Mouse (Mus musculus): ENCODE data around the gene Map6. TPM values are rescaled to one million over a fixed set of nuclear protein-coding genes. Genes with fewer than 3 reads are reported as not detected.

Map6 gene
- polyA plus RNA-seq, 1 experiment: 52.9 TPM

DNA sequence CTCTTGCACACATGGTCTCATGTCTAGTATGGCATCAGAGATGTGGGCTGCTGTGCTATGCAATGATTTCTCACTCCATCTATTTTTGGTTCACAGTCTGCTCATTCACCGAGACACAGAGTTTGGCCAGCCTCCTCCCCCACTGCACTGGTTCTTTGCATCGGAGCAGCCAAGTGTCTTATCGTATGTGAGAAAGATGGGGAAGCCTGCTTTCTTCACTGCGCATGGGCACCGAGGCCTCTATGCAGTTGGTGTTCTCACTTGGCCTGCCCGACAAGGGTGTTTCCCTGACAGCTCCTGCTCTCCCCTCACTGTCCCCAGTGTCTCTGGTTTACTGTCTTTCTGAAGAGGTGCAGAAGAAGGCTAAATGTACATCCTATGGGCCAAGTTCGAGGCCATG is 12.2 kb upstream of the Map6 start:
- Histone ChIP-seq H3K4me1 (ENCODE audit: control insufficient read depth, insufficient read depth, low read length) (no peaks in the 10 kb centered on the region), H3K27ac (ENCODE audit: insufficient read depth, low read length) (no peak overlapping the region), H3K4me3 (ENCODE audit: insufficient read depth, low read length) (no peak overlapping the region)
- no peak for TF ChIP-seq CTCF (IDR thresholded peaks at IDR 0.05; ENCODE audit: borderline replicate concordance, insufficient read depth, low read length)
- TF ChIP-seq POLR2A (IDR thresholded peaks at IDR 0.05; ENCODE audit: low read depth, low read length): no peak

DNA sequence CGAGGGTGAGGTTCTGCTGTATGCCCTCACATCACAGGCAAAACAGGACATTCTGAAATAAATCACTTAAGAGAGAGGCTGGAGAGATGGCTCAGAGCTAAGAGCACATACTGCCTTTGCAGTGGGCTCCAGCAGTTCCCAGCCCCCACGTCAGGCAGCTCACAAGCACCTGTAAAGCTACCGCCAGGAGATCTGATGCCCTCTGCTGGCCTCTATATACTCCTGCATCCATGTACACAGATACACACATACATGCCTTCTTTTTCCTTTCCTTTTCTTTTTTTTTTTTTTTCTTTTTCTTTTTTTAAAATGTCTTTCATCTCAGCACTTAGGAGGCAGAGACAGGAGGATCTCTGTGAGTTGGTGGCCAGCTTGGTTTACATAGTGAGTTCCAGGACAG is 5.3 kb upstream of the Map6 start:
- Histone ChIP-seq H3K4me1 (ENCODE audit: control insufficient read depth, insufficient read depth, low read length) (no peaks in the 10 kb centered on the region), H3K27ac (ENCODE audit: insufficient read depth, low read length) (no peak overlapping the region), H3K4me3 (ENCODE audit: insufficient read depth, low read length) (no peak overlapping the region)
- no peak for TF ChIP-seq CTCF (IDR thresholded peaks at IDR 0.05; ENCODE audit: borderline replicate concordance, insufficient read depth, low read length)
- TF ChIP-seq POLR2A (IDR thresholded peaks at IDR 0.05; ENCODE audit: low read depth, low read length): no peak

DNA sequence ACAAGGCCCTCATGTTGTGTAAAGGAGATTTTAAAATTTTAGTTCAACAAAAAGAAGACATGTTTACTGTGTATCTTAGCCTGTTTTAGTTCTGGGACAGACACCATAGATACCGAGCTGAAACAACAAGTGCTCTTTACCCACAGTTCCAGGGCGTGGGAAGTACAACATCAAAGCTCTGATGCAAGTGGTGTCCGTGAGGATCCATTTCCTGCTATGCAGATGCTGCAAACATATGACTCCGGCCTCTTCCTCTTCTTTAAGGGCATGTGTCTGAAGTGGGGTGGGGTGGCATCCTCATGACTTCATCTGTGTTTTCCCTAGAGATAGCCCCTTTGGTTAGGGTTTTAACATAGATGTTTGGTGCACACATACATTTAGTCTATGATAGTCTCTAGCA is 3.7 kb upstream of the Map6 start:
- Histone ChIP-seq H3K27ac (ENCODE audit: insufficient read depth, low read length) (no peak overlapping the region), H3K4me3 (ENCODE audit: insufficient read depth, low read length) (no peak overlapping the region), H3K4me1 (ENCODE audit: control insufficient read depth, insufficient read depth, low read length) (no peaks in the 10 kb centered on the region)
- TF ChIP-seq CTCF (IDR thresholded peaks at IDR 0.05; ENCODE audit: borderline replicate concordance, insufficient read depth, low read length): no peak

DNA sequence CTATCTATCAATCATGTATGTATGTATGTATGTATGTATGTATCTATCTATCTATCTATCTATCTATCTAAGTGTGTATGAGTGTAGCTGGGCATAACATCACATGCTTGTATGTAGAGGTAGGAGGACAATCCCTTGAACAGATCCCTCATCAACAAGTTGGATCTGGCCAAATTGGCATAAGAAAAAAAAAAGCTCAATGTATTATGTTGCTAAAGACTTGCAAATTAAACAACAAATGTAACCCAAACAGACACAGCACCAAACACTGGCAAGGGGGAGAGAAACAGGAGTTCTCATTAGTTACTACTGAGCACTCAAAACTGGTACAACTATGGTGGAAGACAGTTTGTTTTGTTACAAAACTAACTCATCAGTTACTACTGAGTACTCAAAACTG is 2.6 kb upstream of the Map6 start:
- TF ChIP-seq CTCF (IDR thresholded peaks at IDR 0.05; ENCODE audit: borderline replicate concordance, insufficient read depth, low read length) (no peak), POLR2A (IDR thresholded peaks at IDR 0.05; ENCODE audit: low read depth, low read length) (no peak)
- Histone ChIP-seq H3K4me1 (ENCODE audit: control insufficient read depth, insufficient read depth, low read length) (no peaks in the 10 kb centered on the region), H3K27ac (ENCODE audit: insufficient read depth, low read length) (no peak overlapping the region), H3K4me3 (ENCODE audit: insufficient read depth, low read length) (no peak overlapping the region)

DNA sequence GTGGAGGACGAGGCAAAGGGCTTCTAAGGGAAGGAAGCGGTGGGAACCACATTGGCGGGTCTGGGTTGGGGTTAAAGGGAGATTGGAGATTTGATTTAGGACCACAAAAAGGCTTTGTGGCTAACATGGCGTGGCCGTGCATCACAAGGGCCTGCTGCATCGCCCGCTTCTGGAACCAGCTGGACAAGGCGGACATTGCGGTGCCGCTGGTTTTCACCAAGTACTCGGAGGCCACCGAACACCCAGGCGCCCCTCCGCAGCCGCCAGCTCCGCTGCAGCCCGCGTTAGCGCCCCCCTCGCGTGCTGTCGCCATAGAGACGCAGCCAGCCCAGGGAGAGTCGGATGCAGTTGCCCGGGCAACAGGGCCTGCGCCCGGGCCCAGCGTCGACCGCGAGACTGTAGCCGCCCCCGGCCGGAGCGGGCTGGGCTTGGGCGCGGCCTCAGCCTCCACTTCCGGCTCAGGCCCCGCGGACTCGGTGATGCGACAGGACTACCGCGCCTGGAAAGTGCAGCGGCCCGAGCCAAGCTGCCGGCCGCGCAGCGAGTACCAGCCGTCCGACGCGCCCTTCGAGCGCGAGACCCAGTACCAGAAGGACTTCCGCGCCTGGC is 754 bp downstream of the Map6 start:
- Histone ChIP-seq H3K4me3 (ENCODE audit: insufficient read depth, low read length) (peak overlapping the region; percentile 88), H3K4me1 (ENCODE audit: control insufficient read depth, insufficient read depth, low read length) (peaks cover 9% of the 10 kb centered on the region), H3K27ac (ENCODE audit: insufficient read depth, low read length) (peak overlapping the region; percentile 79)
- TF ChIP-seq CTCF (IDR thresholded peaks at IDR 0.05; ENCODE audit: borderline replicate concordance, insufficient read depth, low read length) (no peak), POLR2A (IDR thresholded peaks at IDR 0.05; ENCODE audit: low read depth, low read length) (peak; percentile 74)

DNA sequence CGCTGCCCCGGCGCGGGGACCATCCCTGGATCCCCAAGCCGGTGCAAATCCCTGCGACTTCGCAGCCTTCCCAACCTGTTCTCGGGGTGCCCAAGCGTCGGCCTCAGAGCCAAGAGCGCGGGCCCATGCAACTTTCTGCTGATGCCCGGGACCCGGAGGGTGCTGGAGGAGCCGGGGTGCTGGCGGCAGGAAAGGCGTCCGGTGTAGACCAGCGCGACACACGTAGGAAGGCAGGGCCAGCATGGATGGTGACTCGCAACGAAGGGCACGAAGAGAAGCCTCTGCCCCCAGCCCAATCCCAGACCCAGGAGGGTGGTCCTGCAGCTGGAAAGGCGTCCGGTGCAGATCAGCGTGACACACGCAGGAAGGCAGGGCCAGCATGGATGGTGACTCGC is 1.3 kb downstream of the Map6 start:
- Histone ChIP-seq H3K4me1 (ENCODE audit: control insufficient read depth, insufficient read depth, low read length) (peaks cover 9% of the 10 kb centered on the region), H3K4me3 (ENCODE audit: insufficient read depth, low read length) (peak overlapping the region; percentile 88), H3K27ac (ENCODE audit: insufficient read depth, low read length) (peak overlapping the region; percentile 79)
- no peak for TF ChIP-seq POLR2A (IDR thresholded peaks at IDR 0.05; ENCODE audit: low read depth, low read length)
- TF ChIP-seq CTCF (IDR thresholded peaks at IDR 0.05; ENCODE audit: borderline replicate concordance, insufficient read depth, low read length): no peak

DNA sequence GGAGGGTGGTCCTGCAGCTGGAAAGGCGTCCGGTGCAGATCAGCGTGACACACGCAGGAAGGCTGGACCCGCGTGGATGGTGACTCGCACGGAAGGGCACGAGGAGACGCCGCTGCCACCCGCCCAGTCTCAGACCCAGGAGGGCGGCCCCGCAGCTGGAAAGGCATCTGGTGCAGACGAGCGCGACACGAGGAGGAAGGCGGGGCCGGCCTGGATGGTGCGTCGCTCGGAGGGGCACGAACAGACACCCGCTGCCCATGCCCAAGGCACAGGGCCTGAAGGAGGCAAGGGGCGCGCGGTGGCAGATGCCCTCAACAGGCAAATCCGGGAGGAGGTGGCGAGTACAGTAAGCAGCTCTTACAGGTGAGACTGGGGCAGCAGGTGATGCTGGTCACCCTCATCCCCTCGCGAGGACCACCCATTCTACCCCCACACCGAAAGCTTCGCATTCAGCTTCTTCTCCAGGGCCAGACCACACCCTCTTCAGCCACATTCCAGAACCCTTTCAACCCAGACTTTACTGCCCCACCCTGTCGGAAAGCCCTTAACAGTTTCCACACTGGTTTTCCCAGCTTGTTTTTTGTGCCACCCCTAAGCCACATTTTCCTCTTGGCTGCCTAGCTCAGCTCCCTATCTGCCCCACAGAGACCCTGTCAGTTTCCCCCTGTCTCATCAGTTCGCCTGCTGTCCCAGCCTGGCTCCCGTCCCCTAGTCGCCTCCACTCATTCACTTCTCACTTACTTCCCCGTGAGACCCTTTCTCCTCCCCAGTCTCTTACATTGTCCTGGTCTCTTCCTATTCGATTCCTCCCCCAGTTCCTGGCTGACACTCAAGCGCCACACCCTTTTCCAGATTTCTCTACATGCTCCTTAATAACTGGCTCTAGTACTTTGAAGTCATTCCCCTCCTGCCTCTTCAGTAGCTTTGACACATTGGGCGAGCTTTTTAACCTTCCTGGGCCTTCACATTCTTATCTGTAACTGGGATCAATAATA is 2.0 kb downstream of the Map6 start:
- TF ChIP-seq CTCF (IDR thresholded peaks at IDR 0.05; ENCODE audit: borderline replicate concordance, insufficient read depth, low read length) (no peak), POLR2A (IDR thresholded peaks at IDR 0.05; ENCODE audit: low read depth, low read length) (peak; percentile 34; the same call in 1 of the 2 replicates)
- Histone ChIP-seq H3K4me3 (ENCODE audit: insufficient read depth, low read length) (peak overlapping the region; percentile 88), H3K4me1 (ENCODE audit: control insufficient read depth, insufficient read depth, low read length) (peaks cover 9% of the 10 kb centered on the region), H3K27ac (ENCODE audit: insufficient read depth, low read length) (peak overlapping the region; percentile 79)

DNA sequence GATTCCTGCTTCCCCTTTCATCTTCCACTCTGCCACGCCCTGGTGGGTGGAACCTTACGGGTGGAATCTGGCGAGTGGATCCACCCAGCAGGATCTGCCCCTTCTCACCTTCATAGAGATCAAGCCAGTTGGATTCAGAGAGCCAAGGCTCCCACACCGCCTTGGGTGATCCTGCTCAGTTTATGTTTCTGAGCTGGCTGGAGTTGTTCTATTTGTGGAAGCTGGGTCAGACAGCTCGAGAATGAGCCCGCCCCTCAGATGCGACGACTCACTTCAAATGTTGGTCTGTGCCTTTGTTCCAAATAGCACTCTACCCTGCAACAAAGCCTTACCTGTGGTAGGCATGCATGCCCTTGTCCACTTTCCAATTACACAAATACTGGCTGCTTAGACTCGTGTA is 4.4 kb downstream of the Map6 start:
- H3K27ac ChIP-seq (ENCODE audit: insufficient read depth, low read length): no peak overlapping the region
- peaks cover 15% of the 10 kb centered on the region for H3K4me1 ChIP-seq (ENCODE audit: control insufficient read depth, insufficient read depth, low read length)
- TF ChIP-seq CTCF (IDR thresholded peaks at IDR 0.05; ENCODE audit: borderline replicate concordance, insufficient read depth, low read length) (no peak), POLR2A (IDR thresholded peaks at IDR 0.05; ENCODE audit: low read depth, low read length) (no peak)
- peak overlapping the region; percentile 88 for H3K4me3 ChIP-seq (ENCODE audit: insufficient read depth, low read length)

DNA sequence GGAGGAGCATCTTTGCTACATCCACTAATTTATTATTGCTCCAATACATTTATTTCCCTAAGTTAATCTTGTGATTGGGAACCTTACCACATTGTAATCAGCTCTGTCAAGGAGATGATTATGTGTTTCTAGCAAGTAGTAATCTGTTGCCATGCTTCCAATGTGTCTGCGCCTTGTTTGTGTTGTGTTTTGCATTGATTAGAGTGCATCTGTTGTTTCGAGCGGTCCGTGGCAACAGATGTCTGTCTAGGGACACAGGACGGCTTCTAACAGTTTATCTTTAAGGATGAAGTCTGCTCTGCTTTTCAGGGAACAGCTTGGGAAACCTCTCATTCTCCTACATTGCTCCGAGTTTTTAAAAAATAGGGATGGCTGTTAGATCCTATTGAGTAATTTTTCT is 7.9 kb downstream of the Map6 start:
- TF ChIP-seq POLR2A (IDR thresholded peaks at IDR 0.05; ENCODE audit: low read depth, low read length) (no peak), CTCF (IDR thresholded peaks at IDR 0.05; ENCODE audit: borderline replicate concordance, insufficient read depth, low read length) (no peak)
- H3K27ac ChIP-seq (ENCODE audit: insufficient read depth, low read length): no peak overlapping the region
- H3K4me1 ChIP-seq (ENCODE audit: control insufficient read depth, insufficient read depth, low read length): peaks cover 22% of the 10 kb centered on the region
- no peak overlapping the region for H3K4me3 ChIP-seq (ENCODE audit: insufficient read depth, low read length)

DNA sequence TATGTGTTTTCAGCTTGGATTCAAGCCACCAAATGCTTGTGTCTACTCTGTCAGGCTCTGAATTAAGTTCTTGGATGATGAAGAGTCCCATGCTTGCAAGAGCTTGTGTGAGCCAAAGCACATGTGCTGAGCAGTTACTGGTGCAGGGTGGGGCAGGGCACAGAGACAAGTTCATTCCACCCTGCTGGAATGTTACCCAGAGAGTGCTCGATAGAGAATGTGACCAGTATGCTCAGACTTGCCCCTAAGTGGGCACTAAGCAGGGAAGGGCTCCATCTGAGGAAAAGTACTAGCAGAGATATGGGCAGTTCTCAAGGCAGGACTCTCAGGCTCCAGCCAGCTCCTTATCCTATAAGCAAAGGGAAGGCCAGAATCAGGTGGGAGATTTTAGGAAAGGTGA is 9.4 kb downstream of the Map6 start:
- H3K4me1 ChIP-seq (ENCODE audit: control insufficient read depth, insufficient read depth, low read length): peaks cover 13% of the 10 kb centered on the region
- TF ChIP-seq POLR2A (IDR thresholded peaks at IDR 0.05; ENCODE audit: low read depth, low read length): no peak
- no peak for TF ChIP-seq CTCF (IDR thresholded peaks at IDR 0.05; ENCODE audit: borderline replicate concordance, insufficient read depth, low read length)
- H3K27ac ChIP-seq (ENCODE audit: insufficient read depth, low read length): peak overlapping the region; percentile 80
- H3K4me3 ChIP-seq (ENCODE audit: insufficient read depth, low read length): no peak overlapping the region

Data from embryonic fibroblast, embryonic 13.5 days (primary cell).